Mouse (Mus musculus): ENCODE results near the gene Ccdc15. TPM values are rescaled to one million over a fixed set of nuclear protein-coding genes. Genes with fewer than 3 reads are reported as not detected.

Gene Ccdc15
- total RNA-seq, 2 experiments from 2014 or later: 1.2 to 1.4 TPM

DNA sequence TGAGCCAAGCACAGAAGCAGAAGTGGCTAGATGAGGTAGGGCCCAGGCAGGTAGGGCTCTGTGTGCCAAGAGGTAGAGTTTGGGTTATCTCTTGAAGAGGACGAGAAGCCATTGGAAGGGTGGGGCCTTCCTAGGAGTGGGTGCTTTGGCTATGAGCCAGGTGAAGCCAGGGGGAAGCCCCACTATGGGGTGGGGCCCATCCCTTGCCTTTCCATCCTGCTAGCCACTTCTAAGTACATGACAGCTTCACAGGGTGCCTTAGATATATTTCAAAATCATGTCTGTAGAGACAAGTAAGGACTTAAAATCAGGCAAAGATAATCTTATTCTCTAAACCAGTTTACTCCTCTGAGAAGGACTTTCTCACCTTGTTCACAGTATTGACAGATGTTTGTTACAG lies 103.6 kb downstream of the Ccdc15 start:
- no peak for DNase-seq
- intact Hi-C loops (cut with DNase I; ENCODE audit: low total_unique reads): no loop called here

DNA sequence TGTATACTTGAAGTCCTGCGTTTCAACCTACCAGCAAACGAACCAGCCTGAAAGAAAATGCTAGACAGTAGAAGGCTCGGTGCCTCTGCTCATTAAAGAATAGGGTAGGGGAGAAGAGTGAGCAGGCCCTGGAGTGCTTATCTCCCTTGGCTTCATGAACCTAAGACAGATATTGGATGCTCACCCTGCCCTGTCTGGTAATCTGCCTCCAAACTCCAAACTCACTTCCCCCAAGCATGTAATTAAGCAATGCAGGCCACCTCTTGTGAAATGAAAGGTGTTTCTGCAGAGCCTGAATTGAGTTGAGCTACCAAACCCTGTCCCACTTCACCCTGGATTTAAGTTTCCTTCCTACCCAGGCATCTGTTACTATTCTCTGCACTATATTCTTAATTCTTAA lies 105.5 kb downstream of the Ccdc15 start:
- no peak for DNase-seq
- intact Hi-C loops (cut with DNase I; ENCODE audit: low total_unique reads): no loop called here

GRCm38 (mm10) chr9:37235951-37236737 lies 112.1 kb downstream of the Ccdc15 start:
- intact Hi-C loops (cut with DNase I; ENCODE audit: low total_unique reads): no loop called here
- DNase-seq: no peak

- DNase-seq: no peak
- intact Hi-C loops (cut with DNase I; ENCODE audit: low total_unique reads): loop anchor here (5.0 kb wide), 1 partner anchor 265 kb away; no protein-coding TSS in a partner anchor
These were observed 115.7 kb downstream of the Ccdc15 start for GRCm38 (mm10) chr9:37232201-37233195.

DNA sequence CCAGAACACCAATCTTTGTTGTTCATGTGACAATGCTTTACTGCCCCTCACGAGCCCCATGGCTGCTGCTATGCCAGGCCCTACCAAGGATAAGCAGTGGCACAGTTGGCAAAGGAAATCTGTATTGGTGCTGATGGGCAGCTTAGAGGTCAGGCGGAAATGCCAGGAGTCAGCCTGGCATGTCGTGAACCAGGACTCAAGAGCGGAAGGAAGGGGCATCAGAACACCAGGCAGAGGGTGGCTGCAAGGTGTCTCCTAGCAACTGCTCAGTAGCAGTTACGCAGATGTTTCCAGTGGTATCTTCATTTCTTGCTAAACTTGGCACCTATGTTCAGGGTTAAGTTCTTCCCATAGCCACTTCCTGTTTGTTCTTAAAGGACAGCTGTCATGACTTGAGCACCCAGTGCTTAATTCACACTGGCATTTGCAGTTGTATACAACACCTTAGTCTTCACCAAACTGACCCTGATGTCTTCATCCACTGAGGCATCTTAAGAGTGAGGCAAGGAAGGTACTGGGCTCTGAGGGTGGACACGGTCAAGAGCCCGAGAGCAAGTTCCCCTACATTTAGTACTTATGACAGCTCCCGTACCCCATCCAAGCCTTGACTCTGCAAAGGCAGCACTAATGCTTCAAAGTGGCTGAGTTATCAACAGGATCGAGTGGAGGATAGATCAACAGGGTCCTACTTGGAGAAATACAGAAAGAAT lies 117.6 kb downstream of the Ccdc15 start:
- no peak for DNase-seq
- intact Hi-C loops (cut with DNase I; ENCODE audit: low total_unique reads): loop anchor here (2.0 to 5.0 kb wide), 2 partner anchors 54 to 263 kb away; no protein-coding TSS in a partner anchor

GRCm38 (mm10) chr9:37229880-37230325 lies 118.3 kb downstream of the Ccdc15 start:
- DNase-seq: peak; percentile 50
- intact Hi-C loops (cut with DNase I; ENCODE audit: low total_unique reads): loop anchor here (2.0 to 5.0 kb wide), 3 partner anchors 53 to 313 kb away; no protein-coding TSS in a partner anchor

Other genes with a start within 250 kb of the Ccdc15 start
- gene Pknox2, start 201.0 kb downstream of the Ccdc15 start, total RNA-seq (2021): 10 to 100 TPM; 27.6 to 31.4 TPM
- gene Tmem218, start 140.2 kb downstream of the Ccdc15 start, total RNA-seq (2021): 1 to 10 TPM; 2.4 TPM
- gene Slc37a2, start 92.7 kb downstream of the Ccdc15 start, total RNA-seq (2021): 1 to 10 TPM; 1.1 TPM
- gene Hepacam, start 18.9 kb upstream of the Ccdc15 start, total RNA-seq (2021): 1 to 10 TPM in 1 of 2 experiments, under 1 TPM in 1; 0.11 to 1.3 TPM
- gene Robo4, start 53.5 kb upstream of the Ccdc15 start, total RNA-seq (2021): 10 to 100 TPM; 16.7 to 23.6 TPM
- not detected for gene Robo3, start 84.8 kb upstream of the Ccdc15 start, total RNA-seq (2021)
- 1 to 10 TPM; 4.1 to 6.4 TPM for gene Msantd2, start 140.9 kb upstream of the Ccdc15 start, total RNA-seq (2021)
- 10 to 100 TPM; 43.4 to 58.2 TPM for gene Esam, start 179.6 kb upstream of the Ccdc15 start, total RNA-seq (2021)
- 1 to 10 TPM in 1 of 2 experiments, under 1 TPM in 1; 0.96 to 4.6 TPM for gene Vsig2, start 190.8 kb upstream of the Ccdc15 start, total RNA-seq (2021)
- gene Nrgn, start 204.5 kb upstream of the Ccdc15 start, total RNA-seq (2021): 1 to 10 TPM; 2.2 to 2.3 TPM
- 1 to 10 TPM; 3.3 to 4.6 TPM for gene Siae, start 207.3 kb upstream of the Ccdc15 start, total RNA-seq (2021)

Data from gastrocnemius, postnatal 14 days (tissue).